Mouse (Mus musculus): ENCODE data around the gene Phtf2. TPM values are rescaled to one million over a fixed set of nuclear protein-coding genes. Genes with fewer than 3 reads are reported as not detected.

Gene Phtf2
- polyA plus RNA-seq (2015; fragmentation: Nextera tagmentation; extraction: Ambion mirVana): 2.8 and 3.2 TPM in 2 replicates

GRCm38 (mm10) chr5:20881915-20882800, at the start of gene Phtf2, which contains the start of gene Tmem60:
Gene Phtf2, minus strand, starts transcription at chr5:20882124.
Gene Tmem60, plus strand, starts transcription at chr5:20882191.
- Histone ChIP-seq H3K4me2 (ENCODE audit: low read depth, low read length) (peak within 1 kb of the TSS; percentile 94), H3K9ac (replicated peaks) (peak within 1 kb of the TSS; percentile 91), H3K36me3 (replicated peaks; ENCODE audit: insufficient read depth, low read length) (peaks cover 9% of the 10 kb centered on the region), H3K27me3 (ENCODE audit: insufficient read depth, low read length) (no peaks in the 10 kb centered on the region), H3K27ac (ENCODE audit: low read depth) (peak within 1 kb of the TSS; percentile 91), H3K4me1 (ENCODE audit: insufficient read depth) (peaks cover 14% of the 10 kb centered on the region), H3K9me3 (ENCODE audit: low read length) (no peaks in the 10 kb centered on the region), H3K4me3 (ENCODE audit: low read depth, low read length) (peak within 1 kb of the TSS; percentile 83)
- TF ChIP-seq CTCF (IDR thresholded peaks at IDR 0.05; ENCODE audit: low read depth) (no peak), EP300 (IDR thresholded peaks at IDR 0.05; ENCODE audit: low read depth) (peak; percentile 47; the same call in 1 of the 2 replicates)
- ATAC-seq (peak; percentile 97), DNase-seq (peak; percentile 100)
- 3% methylated on average over 88 of the region's 94 CpGs for WGBS (ENCODE audit: insufficient replicate concordance)

GRCm38 (mm10) chr5:20931300-20931699, 49.4 kb upstream of the Phtf2 start:
- Histone ChIP-seq H3K9me3 (ENCODE audit: low read length) (no peaks in the 10 kb centered on the region), H3K9ac (replicated peaks) (no peak overlapping the region), H3K36me3 (replicated peaks; ENCODE audit: insufficient read depth, low read length) (no peaks in the 10 kb centered on the region), H3K27me3 (ENCODE audit: insufficient read depth, low read length) (no peaks in the 10 kb centered on the region), H3K4me1 (ENCODE audit: insufficient read depth) (peaks cover 42% of the 10 kb centered on the region), H3K4me3 (ENCODE audit: low read depth, low read length) (no peak overlapping the region), H3K27ac (ENCODE audit: low read depth) (no peak overlapping the region), H3K4me2 (ENCODE audit: low read depth, low read length) (no peak overlapping the region)
- peak; percentile 72 for ATAC-seq
- TF ChIP-seq CTCF (IDR thresholded peaks at IDR 0.05; ENCODE audit: low read depth) (no peak), EP300 (IDR thresholded peaks at IDR 0.05; ENCODE audit: low read depth) (no peak)
- WGBS (ENCODE audit: insufficient replicate concordance): 50% methylated on average over 3 of the region's 3 CpGs
- DNase-seq: no peak

GRCm38 (mm10) chr5:20930430-20930829, 48.5 kb upstream of the Phtf2 start:
- Histone ChIP-seq H3K9me3 (ENCODE audit: low read length) (no peaks in the 10 kb centered on the region), H3K4me1 (ENCODE audit: insufficient read depth) (peaks cover 33% of the 10 kb centered on the region), H3K27ac (ENCODE audit: low read depth) (no peak overlapping the region), H3K27me3 (ENCODE audit: insufficient read depth, low read length) (no peaks in the 10 kb centered on the region), H3K9ac (replicated peaks) (no peak overlapping the region), H3K4me3 (ENCODE audit: low read depth, low read length) (no peak overlapping the region), H3K36me3 (replicated peaks; ENCODE audit: insufficient read depth, low read length) (0 out of 2 replicates have a peak, but pooled peaks cover 5% of the 10 kb centered on the region), H3K4me2 (ENCODE audit: low read depth, low read length) (no peak overlapping the region)
- DNase-seq (no peak), ATAC-seq (no peak)
- no peak for TF ChIP-seq CTCF (IDR thresholded peaks at IDR 0.05; ENCODE audit: low read depth)
- TF ChIP-seq EP300 (IDR thresholded peaks at IDR 0.05; ENCODE audit: low read depth): no peak

- Histone ChIP-seq H3K36me3 (replicated peaks; ENCODE audit: insufficient read depth, low read length) (0 out of 2 replicates have a peak, but pooled peaks cover 5% of the 10 kb centered on the region), H3K27me3 (ENCODE audit: insufficient read depth, low read length) (no peaks in the 10 kb centered on the region), H3K4me3 (ENCODE audit: low read depth, low read length) (no peak overlapping the region), H3K9me3 (ENCODE audit: low read length) (no peaks in the 10 kb centered on the region), H3K9ac (replicated peaks) (no peak overlapping the region), H3K4me2 (ENCODE audit: low read depth, low read length) (no peak overlapping the region), H3K4me1 (ENCODE audit: insufficient read depth) (peaks cover 31% of the 10 kb centered on the region), H3K27ac (ENCODE audit: low read depth) (no peak overlapping the region)
- 70% methylated on average over 6 of the region's 6 CpGs for WGBS (ENCODE audit: insufficient replicate concordance)
- ATAC-seq (no peak), DNase-seq (no peak)
- no peak for TF ChIP-seq CTCF (IDR thresholded peaks at IDR 0.05; ENCODE audit: low read depth)
- no peak for TF ChIP-seq EP300 (IDR thresholded peaks at IDR 0.05; ENCODE audit: low read depth)
Measured at GRCm38 (mm10) chr5:20929669-20930151, 47.8 kb upstream of the Phtf2 start.

GRCm38 (mm10) chr5:20925451-20925850, 43.5 kb upstream of the Phtf2 start:
- no peak for ATAC-seq
- WGBS (ENCODE audit: insufficient replicate concordance): 80% methylated on average over 3 of the region's 3 CpGs
- no peak for DNase-seq
- TF ChIP-seq EP300 (IDR thresholded peaks at IDR 0.05; ENCODE audit: low read depth) (no peak), CTCF (IDR thresholded peaks at IDR 0.05; ENCODE audit: low read depth) (no peak)
- Histone ChIP-seq H3K9me3 (ENCODE audit: low read length) (no peaks in the 10 kb centered on the region), H3K27ac (ENCODE audit: low read depth) (no peak overlapping the region), H3K9ac (replicated peaks) (no peak overlapping the region), H3K36me3 (replicated peaks; ENCODE audit: insufficient read depth, low read length) (peaks cover 15% of the 10 kb centered on the region), H3K4me2 (ENCODE audit: low read depth, low read length) (no peak overlapping the region), H3K4me1 (ENCODE audit: insufficient read depth) (peaks cover 6% of the 10 kb centered on the region), H3K27me3 (ENCODE audit: insufficient read depth, low read length) (no peaks in the 10 kb centered on the region), H3K4me3 (ENCODE audit: low read depth, low read length) (no peak overlapping the region)

- H3K9me3 ChIP-seq (ENCODE audit: low read length): no peaks in the 10 kb centered on the region
- H3K27me3 ChIP-seq (ENCODE audit: insufficient read depth, low read length): no peaks in the 10 kb centered on the region
- ATAC-seq (no peak), DNase-seq (no peak)
- H3K4me3 ChIP-seq (ENCODE audit: low read depth, low read length): no peak overlapping the region
- H3K27ac ChIP-seq (ENCODE audit: low read depth): no peak overlapping the region
- 0 out of 2 replicates have a peak, but pooled peaks cover 2% of the 10 kb centered on the region for H3K4me1 ChIP-seq (ENCODE audit: insufficient read depth)
- peaks cover 18% of the 10 kb centered on the region for H3K36me3 ChIP-seq (replicated peaks; ENCODE audit: insufficient read depth, low read length)
- no peak overlapping the region for H3K4me2 ChIP-seq (ENCODE audit: low read depth, low read length)
- H3K9ac ChIP-seq (replicated peaks): no peak overlapping the region
- WGBS (ENCODE audit: insufficient replicate concordance): 59% methylated on average over 3 of the region's 3 CpGs
- no peak for TF ChIP-seq CTCF (IDR thresholded peaks at IDR 0.05; ENCODE audit: low read depth)
- TF ChIP-seq EP300 (IDR thresholded peaks at IDR 0.05; ENCODE audit: low read depth): no peak
Measured at GRCm38 (mm10) chr5:20924608-20925007, 42.7 kb upstream of the Phtf2 start.
